In the genomic region with DNA sequence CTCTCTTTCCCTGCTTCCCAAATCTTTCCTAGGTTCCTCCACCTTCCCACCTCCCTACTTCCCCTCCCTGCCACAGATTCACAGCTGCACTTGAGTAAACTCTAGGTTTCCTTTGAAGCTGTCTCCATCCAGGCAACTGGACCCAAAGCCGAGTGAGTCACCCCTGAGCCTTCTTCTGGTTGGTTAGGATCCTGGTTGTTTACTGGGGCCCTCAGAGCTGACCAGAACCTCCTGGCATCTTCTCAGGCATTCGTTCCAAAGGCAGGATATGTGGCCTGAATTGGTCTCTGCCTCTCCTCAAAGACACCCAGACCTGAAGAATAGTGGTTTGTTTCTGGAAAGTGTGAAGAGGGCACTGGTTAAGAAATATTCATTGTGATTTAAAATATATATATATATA, we compare ENCODE assay signal across 18 mouse cellular contexts.
DNase-seq lines count a peak whose midpoint lies in the region; ATAC-seq lines count a peak whose summit lies in the region.
"Had no signal": no experiment of that assay in that cellular context is flagged by ENCODE, and none has a peak within 500 bp of the region (broad histone marks: within the 10 kb centered on the region; RNA-seq: fewer than 3 reads in every experiment).

No protein-coding gene starts in this region.

- H3K4me3 ChIP-seq in kidney, embryonic 15.5 days (replicated peaks) = no peak overlapping the region
- H3K4me3 ChIP-seq: hindbrain, embryonic 15.5 days; limb, embryonic 12.5 days; liver, embryonic 12.5 days; lung, embryonic 15.5 days had no signal

- no peaks in the 10 kb centered on the region for H3K9me3 ChIP-seq in kidney, embryonic 15.5 days (replicated peaks)
- H3K9me3 ChIP-seq: hindbrain, embryonic 15.5 days; limb, embryonic 12.5 days; liver, embryonic 12.5 days; lung, embryonic 15.5 days had no signal

- peaks cover 7% of the 10 kb centered on the region; the same call in 1 of the 2 replicates for H3K4me1 ChIP-seq in kidney, embryonic 15.5 days
- H3K4me1 ChIP-seq: hindbrain, embryonic 15.5 days; limb, embryonic 12.5 days; lung, embryonic 15.5 days had no signal

- no peaks in the 10 kb centered on the region for H3K27me3 ChIP-seq in kidney, embryonic 15.5 days

- H3K9ac ChIP-seq in kidney, embryonic 15.5 days = no peak overlapping the region
- H3K9ac ChIP-seq: hindbrain, embryonic 15.5 days; limb, embryonic 12.5 days; liver, embryonic 12.5 days; lung, embryonic 15.5 days had no signal

- no peak overlapping the region for H3K27ac ChIP-seq in kidney, embryonic 15.5 days
- H3K27ac ChIP-seq: hindbrain, embryonic 15.5 days; limb, embryonic 12.5 days; liver, embryonic 12.5 days; lung, embryonic 15.5 days had no signal

- DNase-seq in lung, postnatal 10 days = peak; percentile 29
- no peak for DNase-seq in lung, postnatal 14 days
- DNase-seq in 3134 (ENCODE audit: extremely low read depth, insufficient read length, low spot score) (peak; percentile 63), 3T3-L1 (ENCODE audit: low read depth, low spot score) (peak; percentile 96)
- DNase-seq in gastrocnemius, adult 8-10 months (ENCODE audit: low spot score in 2 of 2) = peak; percentile 37 to 52
- DNase-seq in embryo, embryonic 10.5 days (ENCODE audit: low spot score) = no peak
- DNase-seq: cerebellum, adult 2 months; cerebellum, postnatal 36 days; retina, postnatal 1 day; thymus, adult 2 months had no signal

- H3K36me3 ChIP-seq in kidney, embryonic 15.5 days = no peaks in the 10 kb centered on the region
- H3K36me3 ChIP-seq: hindbrain, embryonic 15.5 days; limb, embryonic 12.5 days; liver, embryonic 12.5 days; lung, embryonic 15.5 days had no signal

- no peak for ATAC-seq in kidney, embryonic 15.5 days (replicated peaks; ENCODE audit: low FRiP score)
- ATAC-seq: CD4-positive, CD25-positive, alpha-beta regulatory T cell, adult 4 months; intestine, embryonic 16.5 days; liver, embryonic 12.5 days had no signal

- H3K4me2 ChIP-seq in kidney, embryonic 15.5 days = no peak overlapping the region
- H3K4me2 ChIP-seq: heart, embryonic 11.5 days; hindbrain, embryonic 15.5 days; limb, embryonic 12.5 days; liver, embryonic 12.5 days; lung, embryonic 15.5 days had no signal

- 62% methylated on average over 2 of the region's 2 CpGs for WGBS in kidney, embryonic 15.5 days

Comparison
In these comparisons a context has a peak if more than half of its experiments do, and no peak if none do; other contexts are left out.
1. DNase-seq: peak in lung, postnatal 10 days (single experiment), 3134 (single experiment), 3T3-L1 (single experiment) and gastrocnemius, adult 8-10 months (2 of 2); none in lung, postnatal 14 days (single experiment) and embryo, embryonic 10.5 days (single experiment).